Mouse (Mus musculus): Measurements from ENCODE around the gene Cmtr1.
"Not testable (repeated sequence)": the region's sequence is repeated elsewhere in the genome, so short reads cannot be mapped to it uniquely, and the experiment has no call there.

Gene Cmtr1

GRCm38 (mm10) chr17:29706981-29707545, 46.7 kb downstream of the Cmtr1 start:
- DNase-seq (ENCODE audit: low spot score), result no peak

- DNase-seq (ENCODE audit: low spot score), result no peak
Measured at GRCm38 (mm10) chr17:29708783-29709182, 48.4 kb downstream of the Cmtr1 start.

GRCm38 (mm10) chr17:29710562-29711044, 50.2 kb downstream of the Cmtr1 start:
- no peak for DNase-seq (ENCODE audit: low spot score)

GRCm38 (mm10) chr17:29711076-29711744, 50.8 kb downstream of the Cmtr1 start:
- DNase-seq (ENCODE audit: low spot score), result no peak

- no peak for DNase-seq (ENCODE audit: low spot score)
Measured at GRCm38 (mm10) chr17:29711745-29712431, 51.5 kb downstream of the Cmtr1 start.

GRCm38 (mm10) chr17:29712565-29712964, 52.2 kb downstream of the Cmtr1 start:
- DNase-seq (ENCODE audit: low spot score), result no peak

- not testable (repeated sequence) for DNase-seq (ENCODE audit: low spot score)
Measured at GRCm38 (mm10) chr17:29713734-29714133, 53.3 kb downstream of the Cmtr1 start.

GRCm38 (mm10) chr17:29716732-29717445, 56.5 kb downstream of the Cmtr1 start, which contains the start of gene Ccdc167:
Gene Ccdc167 (minus strand): TSS chr17:29717044.
- DNase-seq (ENCODE audit: low spot score), result peak; percentile 94

GRCm38 (mm10) chr17:29718660-29719059, 58.3 kb downstream of the Cmtr1 start:
- DNase-seq (ENCODE audit: low spot score), result no peak

- no peak for DNase-seq (ENCODE audit: low spot score)
Measured at GRCm38 (mm10) chr17:29719628-29720575, 59.5 kb downstream of the Cmtr1 start.

GRCm38 (mm10) chr17:29720755-29721365, 60.5 kb downstream of the Cmtr1 start:
- no peak for DNase-seq (ENCODE audit: low spot score)

GRCm38 (mm10) chr17:29724610-29725009, 64.2 kb downstream of the Cmtr1 start:
- no peak for DNase-seq (ENCODE audit: low spot score)

- no peak for DNase-seq (ENCODE audit: low spot score)
Measured at GRCm38 (mm10) chr17:29725027-29725620, 64.7 kb downstream of the Cmtr1 start.

GRCm38 (mm10) chr17:29728082-29728481, 67.7 kb downstream of the Cmtr1 start:
- DNase-seq (ENCODE audit: low spot score), result no peak

- no peak for DNase-seq (ENCODE audit: low spot score)
Measured at GRCm38 (mm10) chr17:29730510-29731265, 70.3 kb downstream of the Cmtr1 start.

- DNase-seq (ENCODE audit: low spot score), result no peak
Measured at GRCm38 (mm10) chr17:29731266-29731952, 71.0 kb downstream of the Cmtr1 start.

GRCm38 (mm10) chr17:29731953-29732325, 71.5 kb downstream of the Cmtr1 start:
- no peak for DNase-seq (ENCODE audit: low spot score)

- no peak for DNase-seq (ENCODE audit: low spot score)
Measured at GRCm38 (mm10) chr17:29732522-29732921, 72.1 kb downstream of the Cmtr1 start.

GRCm38 (mm10) chr17:29736448-29737014, 76.1 kb downstream of the Cmtr1 start:
- no peak for DNase-seq (ENCODE audit: low spot score)

All from urinary bladder, postnatal 25 days (tissue).